Mouse (Mus musculus) stomach, postnatal 0 days (tissue): Measurements from ENCODE around the gene Syne3. TPM values are rescaled to one million over a fixed set of nuclear protein-coding genes. Genes with fewer than 3 reads are reported as not detected.
A peak's percentile ranks its signal among the peaks of the same experiment; 100 is the strongest.

Experiments used
- ATAC-seq: fragments of 200-750 bp; cut with Nextera tagmentation; 2 replicates; pipeline ENCODE4 v1.8.0; 2017; ENCODE audit not compliant: low FRiP score, low TSS enrichment
- DNase-seq: peaks from one replicate; pipeline ENCODE4 v3.0.0-alpha.2; 2016; ENCODE audit warnings: low spot score
- H3K27ac ChIP-seq: fragments of 300-500 bp; sonication (generic); replicated peaks from 2 replicates; pipeline ENCODE4 v1.5.1; 2014; ENCODE audit warnings: mild to moderate bottlenecking, control low read depth
- H3K27me3 ChIP-seq: fragments of 300-500 bp; sonication (generic); 2 replicates; pipeline ENCODE4 v1.6.1; 2014; ENCODE audit warnings: low read length; ENCODE audit not compliant: control insufficient read depth, insufficient read depth
- H3K36me3 ChIP-seq: fragments of 300-500 bp; sonication (generic); 2 replicates; pipeline ENCODE4 v1.6.1; 2014; ENCODE audit warnings: low read length, mixed read lengths; ENCODE audit not compliant: control insufficient read depth, insufficient read depth
- H3K4me1 ChIP-seq: fragments of 300-500 bp; sonication (generic); replicated peaks from 2 replicates; pipeline ENCODE4 v1.6.1; 2014; ENCODE audit warnings: antibody characterized with exemption; ENCODE audit not compliant: control insufficient read depth, insufficient read depth
- H3K4me2 ChIP-seq: fragments of 300-500 bp; sonication (generic); replicated peaks from 2 replicates; pipeline ENCODE4 v1.6.1; 2014; ENCODE audit warnings: low read depth, mild to moderate bottlenecking, control low read depth, moderate library complexity
- H3K4me3 ChIP-seq: fragments of 300-500 bp; sonication (generic); 2 replicates; pipeline ENCODE4 v1.5.1; 2014; ENCODE audit warnings: low read depth, low read length, control low read depth
- H3K9ac ChIP-seq: fragments of 300-500 bp; sonication (generic); 2 replicates; pipeline ENCODE4 v1.6.1; 2014; ENCODE audit warnings: mild to moderate bottlenecking, low read length, control low read depth, mixed read lengths
- H3K9me3 ChIP-seq: fragments of 300-500 bp; sonication (generic); 2 replicates; pipeline ENCODE4 v1.6.1; 2016; ENCODE audit warnings: low read length; ENCODE audit not compliant: control insufficient read depth
- CTCF ChIP-seq: IDR thresholded peaks from 2 replicates; pipeline ENCODE4 v1.5.1; 2016; ENCODE audit warnings: antibody characterized with exemption, low read depth, mild to moderate bottlenecking, moderate library complexity
- EP300 ChIP-seq: optimal IDR thresholded peaks from 2 replicates; pipeline ENCODE3; 2016; ENCODE audit warnings: antibody characterized with exemption
- WGBS: fragments of 180-500 bp; shearing (Covaris S2); extraction: QIAGEN DNeasy Blood & Tissue Kit; methylation state at CpG from one replicate; pipeline ENCODE4 v1.1.7; 2014; 5-methylcytosine and 5-hydroxymethylcytosine counted together
- polyA plus RNA-seq: library from polyadenylated mRNA; unstranded; fragments of >200 nt; fragmentation: Nextera tagmentation; extraction: Ambion mirVana; gene quantifications from 2 replicates; pipeline ENCODE4 v1.2.1, GENCODE M21; 2015

Gene Syne3
- polyA plus RNA-seq, 1 experiment from 2014 or later = 0.72 TPM

GRCm38 (mm10) chr12:105034130-105034769 lies 24.6 kb upstream of the Syne3 start:
- Histone ChIP-seq H3K27me3 (no peaks in the 10 kb centered on the region), H3K27ac (no peak overlapping the region), H3K36me3 (no peaks in the 10 kb centered on the region), H3K9me3 (no peaks in the 10 kb centered on the region), H3K9ac (no peak overlapping the region), H3K4me3 (peak overlapping the region; percentile 76; the same call in 1 of the 2 replicates), H3K4me1 (peaks cover 2% of the 10 kb centered on the region; the same call in 1 of the 2 replicates), H3K4me2 (no peak overlapping the region)
- DNase-seq = no peak
- TF ChIP-seq EP300 = no peak
- TF ChIP-seq CTCF = no peak
- no peak for ATAC-seq
- WGBS = 54% methylated on average over 14 of the region's 14 CpGs

- ATAC-seq = peak; percentile 38
- peak overlapping the region; percentile 83 for H3K4me2 ChIP-seq
- peak overlapping the region; percentile 76 for H3K4me3 ChIP-seq
- WGBS = 2% methylated on average over 45 of the region's 45 CpGs
- no peaks in the 10 kb centered on the region for H3K36me3 ChIP-seq
- H3K27me3 ChIP-seq = no peaks in the 10 kb centered on the region
- H3K9ac ChIP-seq = peak overlapping the region; percentile 87
- no peaks in the 10 kb centered on the region for H3K9me3 ChIP-seq
- TF ChIP-seq EP300 (no peak), CTCF (peak; percentile 40)
- DNase-seq = peak; percentile 40
- H3K4me1 ChIP-seq = peaks cover 2% of the 10 kb centered on the region; the same call in 1 of the 2 replicates
- H3K27ac ChIP-seq = peak overlapping the region; percentile 88
Measured at GRCm38 (mm10) chr12:105032832-105033775, 23.5 kb upstream of the Syne3 start.

- ATAC-seq (peak; percentile 99), DNase-seq (peak; percentile 99)
- no peaks in the 10 kb centered on the region for H3K36me3 ChIP-seq
- WGBS = under 1% methylated on average over 71 of the region's 72 CpGs
- peak within 1 kb of the TSS; percentile 88 for H3K27ac ChIP-seq
- H3K4me2 ChIP-seq = peak within 1 kb of the TSS; percentile 94
- H3K4me1 ChIP-seq = peaks cover 2% of the 10 kb centered on the region; the same call in 1 of the 2 replicates
- H3K9me3 ChIP-seq = no peaks in the 10 kb centered on the region
- TF ChIP-seq EP300 (peak; percentile 86), CTCF (peak; percentile 2; the same call in 1 of the 2 replicates)
- H3K9ac ChIP-seq = peak within 1 kb of the TSS; percentile 87
- H3K4me3 ChIP-seq = peak within 1 kb of the TSS; percentile 76
- no peaks in the 10 kb centered on the region for H3K27me3 ChIP-seq
Measured at GRCm38 (mm10) chr12:105032147-105032831, 22.7 kb upstream of the Syne3 start, which contains the start of gene Glrx5. Glrx5 (plus strand) TSS chr12:105032688.

GRCm38 (mm10) chr12:105031081-105032058 lies 21.8 kb upstream of the Syne3 start:
- peak overlapping the region; percentile 67 for H3K9ac ChIP-seq

GRCm38 (mm10) chr12:105029890-105030289 lies 20.3 kb upstream of the Syne3 start:
- DNase-seq (no peak), ATAC-seq (no peak)
- Histone ChIP-seq H3K4me2 (no peak overlapping the region), H3K4me3 (no peak overlapping the region), H3K4me1 (peaks cover 2% of the 10 kb centered on the region; the same call in 1 of the 2 replicates), H3K9ac (no peak overlapping the region), H3K27ac (no peak overlapping the region), H3K36me3 (no peaks in the 10 kb centered on the region), H3K9me3 (no peaks in the 10 kb centered on the region), H3K27me3 (no peaks in the 10 kb centered on the region)
- TF ChIP-seq CTCF = no peak
- TF ChIP-seq EP300 = no peak
- WGBS = 88% methylated on average over 9 of the region's 9 CpGs

More at GRCm38 (mm10) chr12:105031081-105032058, 21.8 kb upstream of the Syne3 start:
- DNase-seq (peak; percentile 29), ATAC-seq (no peak)
- TF ChIP-seq EP300 = no peak
- no peak for TF ChIP-seq CTCF
- Histone ChIP-seq H3K9me3 (no peaks in the 10 kb centered on the region), H3K4me2 (peak overlapping the region; percentile 94), H3K27ac (peak overlapping the region; percentile 73), H3K4me3 (peak overlapping the region; percentile 76), H3K27me3 (no peaks in the 10 kb centered on the region), H3K36me3 (no peaks in the 10 kb centered on the region), H3K4me1 (peaks cover 2% of the 10 kb centered on the region; the same call in 1 of the 2 replicates)
- WGBS = 4% methylated on average over 37 of the region's 37 CpGs
